8 mouse cellular contexts compared by ENCODE assay signal in genomic region chr2:174675642-174676041, GRCm38 (mm10). TPM values are rescaled to one million over a fixed set of nuclear protein-coding genes. Genes with fewer than 3 reads are reported as not detected.
DNase-seq lines count a peak whose midpoint lies in the region; ATAC-seq and TF ChIP-seq lines count a peak whose summit lies in the region.

No protein-coding gene starts in this region.

- peak; percentile 89 for DNase-seq in ES-CJ7 (ENCODE audit: low read depth, low spot score)
- DNase-seq in adrenal gland, adult 8-10 months = peak; percentile 35
- peak; percentile 84 for DNase-seq in embryo, embryonic 11 days
- peak; percentile 62 to 72 for DNase-seq in heart, adult 2 months
- peak; percentile 82 to 87 for DNase-seq in kidney, postnatal 4 days
- peak; percentile 68 for DNase-seq in retina, postnatal 7 days (ENCODE audit: low read depth, low spot score)
- peak; percentile 47 to 78 for DNase-seq in urinary bladder, postnatal 4 days (ENCODE audit: low spot score in 2 of 2)

- H3K27ac ChIP-seq in heart, adult 2 months = no peak overlapping the region
- H3K27ac ChIP-seq in lung, embryonic 16.5 days (ENCODE audit: low read length) = no peak overlapping the region

- 0 out of 2 replicates have a peak, but pooled peaks have one; percentile 45 for TF ChIP-seq EP300 in heart, adult 2 months (IDR thresholded peaks at IDR 0.05; ENCODE audit: insufficient read depth, low read depth, low read length)

- ATAC-seq in lung, embryonic 16.5 days (ENCODE audit: low read depth) = peak; percentile 56; the same call in 1 of the 2 replicates

- TF ChIP-seq POLR2A in heart, adult 2 months (IDR thresholded peaks at IDR 0.05; ENCODE audit: insufficient read depth, low read depth, low read length) = no peak

- 4% methylated on average over 9 of the region's 9 CpGs for WGBS in heart, adult 2 months
- 16% methylated on average over 9 of the region's 9 CpGs for WGBS in lung, embryonic 16.5 days

- intact Hi-C loops in heart, adult 2 months (cut with DNase I) = loop anchor here (2.0 to 10.0 kb wide), 3 partner anchors 185 to 261 kb away; partner anchors contain the start of gene Nelfcd

- no peaks in the 10 kb centered on the region for H3K9me3 ChIP-seq in lung, embryonic 16.5 days (ENCODE audit: control insufficient read depth, low read length)

- no peaks in the 10 kb centered on the region for H3K79me2 ChIP-seq in heart, adult 2 months (replicated peaks; ENCODE audit: control insufficient read depth, insufficient read depth, low read length)

- H3K27me3 ChIP-seq in heart, adult 2 months (ENCODE audit: control insufficient read depth, insufficient read depth, low read length) = no peaks in the 10 kb centered on the region
- H3K27me3 ChIP-seq in lung, embryonic 16.5 days (ENCODE audit: control insufficient read depth, insufficient read depth, low read depth, low read length) = no peaks in the 10 kb centered on the region

- H3K9ac ChIP-seq in heart, adult 2 months (ENCODE audit: low read depth, low read length) = no peak overlapping the region
- no peak overlapping the region for H3K9ac ChIP-seq in lung, embryonic 16.5 days (ENCODE audit: low read length)

- no peak overlapping the region for H3K4me2 ChIP-seq in lung, embryonic 16.5 days (ENCODE audit: low read depth, low read length)

- H3K4me1 ChIP-seq in heart, adult 2 months (ENCODE audit: control insufficient read depth, insufficient read depth, low read length) = peaks cover 5% of the 10 kb centered on the region
- peaks cover 13% of the 10 kb centered on the region for H3K4me1 ChIP-seq in lung, embryonic 16.5 days (replicated peaks; ENCODE audit: control insufficient read depth, insufficient read depth, low read length)

- H3K4me3 ChIP-seq in heart, adult 2 months = no peak overlapping the region
- H3K4me3 ChIP-seq in lung, embryonic 16.5 days (ENCODE audit: low read length) = no peak overlapping the region

- no peaks in the 10 kb centered on the region for H3K36me3 ChIP-seq in heart, adult 2 months (ENCODE audit: control insufficient read depth, insufficient read depth, low read length)
- H3K36me3 ChIP-seq in lung, embryonic 16.5 days (ENCODE audit: control insufficient read depth, insufficient read depth, low read length) = no peaks in the 10 kb centered on the region

- TF ChIP-seq CTCF in heart, adult 2 months (IDR thresholded peaks at IDR 0.05) = peak; percentile 99; the same call in 1 of the 2 replicates

RNA-seq across cellular contexts. Expression of gene Zfp831, which starts 32.3 kb away (rescaled TPM):
- total RNA-seq in adrenal gland, adult 8-10 months (2022) = under 1 TPM; 0.07 to 0.27 (median 0.14) TPM
- total RNA-seq in heart, adult 2 months (2021) = under 1 TPM; 0.08 to 0.11 TPM
- 0.03 and 0.10 TPM in 2 replicates for polyA plus RNA-seq in heart, adult 2 months (2012; rRNA removed)
- not detected in 2 replicates for polyA plus RNA-seq in lung, embryonic 16.5 days (2015; fragmentation: Nextera tagmentation; extraction: Ambion mirVana)

Comparison
In these comparisons a context has a peak if more than half of its experiments do, and no peak if none do; other contexts are left out.
1. DNase-seq: peak in every context shown above with its lines; median percentile 89 in ES-CJ7; 84 in kidney, postnatal 4 days; 84 in embryo, embryonic 11 days; 68 in retina, postnatal 7 days; 67 in heart, adult 2 months; 62 in urinary bladder, postnatal 4 days; 35 in adrenal gland, adult 8-10 months.